Mouse (Mus musculus) hindbrain, embryonic 10.5 days (tissue): ENCODE results near the gene Pcbp3. TPM values are rescaled to one million over a fixed set of nuclear protein-coding genes. Genes with fewer than 3 reads are reported as not detected.

Experiments used
- DNase-seq: peaks from one replicate; pipeline ENCODE4 v3.0.0-alpha.2; 2017; ENCODE audit warnings: low spot score
- H3K27ac ChIP-seq: fragments of 300-500 bp; sonication (generic); 2 replicates; pipeline ENCODE4 v1.5.1; 2016; ENCODE audit warnings: mild to moderate bottlenecking, moderate library complexity
- H3K27me3 ChIP-seq: fragments of 300-500 bp; sonication (generic); 2 replicates; pipeline ENCODE4 v1.6.1; 2016; ENCODE audit warnings: mild to moderate bottlenecking; ENCODE audit not compliant: poor library complexity, insufficient read depth, severe bottlenecking
- H3K36me3 ChIP-seq: fragments of 300-500 bp; sonication (generic); 2 replicates; pipeline ENCODE4 v1.6.1; 2016; ENCODE audit warnings: mild to moderate bottlenecking, moderate library complexity
- H3K4me1 ChIP-seq: fragments of 300-500 bp; sonication (generic); replicated peaks from 2 replicates; pipeline ENCODE4 v1.6.1; 2016; ENCODE audit warnings: mild to moderate bottlenecking
- H3K4me3 ChIP-seq: fragments of 300-500 bp; sonication (generic); 2 replicates; pipeline ENCODE4 v1.5.1; 2016; ENCODE audit warnings: mild to moderate bottlenecking, moderate library complexity
- H3K9me3 ChIP-seq: fragments of 300-500 bp; sonication (generic); 2 replicates; pipeline ENCODE4 v1.6.1; 2016; ENCODE audit warnings: mild to moderate bottlenecking, moderate library complexity
- WGBS: fragments of 180-500 bp; shearing (Covaris S2); methylation state at CpG from one replicate; pipeline ENCODE4 v1.1.7; 2016; 5-methylcytosine and 5-hydroxymethylcytosine counted together
- polyA plus RNA-seq: library from polyadenylated mRNA; unstranded; fragments of >200 nt; fragmentation: Nextera tagmentation; extraction: Ambion mirVana; gene quantifications from 2 replicates; pipeline ENCODE4 v1.2.1, GENCODE M21; 2016

Pcbp3 gene
- polyA plus RNA-seq, 1 experiment from 2014 or later: 94.7 TPM

- H3K9me3 ChIP-seq: no peaks in the 10 kb centered on the region
- WGBS: 89% methylated on average over 4 of the region's 4 CpGs
Observed at GRCm38 (mm10) chr10:76717631-76718030, 244.1 kb downstream of the Pcbp3 start.

GRCm38 (mm10) chr10:76717026-76717425 is 244.7 kb downstream of the Pcbp3 start:
- Histone ChIP-seq H3K36me3 (peaks cover 5% of the 10 kb centered on the region; the same call in 1 of the 2 replicates), H3K4me1 (0 out of 2 replicates have a peak, but pooled peaks cover 6% of the 10 kb centered on the region), H3K27me3 (no peaks in the 10 kb centered on the region), H3K9me3 (no peaks in the 10 kb centered on the region), H3K4me3 (no peak overlapping the region), H3K27ac (no peak overlapping the region)
- 89% methylated on average over 7 of the region's 7 CpGs for WGBS
- DNase-seq: no peak

More at GRCm38 (mm10) chr10:76717631-76718030, 244.1 kb downstream of the Pcbp3 start:
- 0 out of 2 replicates have a peak, but pooled peaks cover 4% of the 10 kb centered on the region for H3K4me1 ChIP-seq
- no peak overlapping the region for H3K4me3 ChIP-seq
- H3K36me3 ChIP-seq: peaks cover 7% of the 10 kb centered on the region; the same call in 1 of the 2 replicates
- no peak overlapping the region for H3K27ac ChIP-seq
- DNase-seq: no peak
- no peaks in the 10 kb centered on the region for H3K27me3 ChIP-seq

- Histone ChIP-seq H3K4me3 (no peak overlapping the region), H3K9me3 (no peaks in the 10 kb centered on the region), H3K36me3 (peaks cover 13% of the 10 kb centered on the region; the same call in 1 of the 2 replicates), H3K4me1 (0 out of 2 replicates have a peak, but pooled peaks cover 6% of the 10 kb centered on the region), H3K27me3 (no peaks in the 10 kb centered on the region), H3K27ac (no peak overlapping the region)
- DNase-seq: no peak
- WGBS: 89% methylated on average over 7 of the region's 7 CpGs
Observed at GRCm38 (mm10) chr10:76714303-76714702, 247.4 kb downstream of the Pcbp3 start.

- Histone ChIP-seq H3K4me1 (0 out of 2 replicates have a peak, but pooled peaks cover 3% of the 10 kb centered on the region), H3K27me3 (no peaks in the 10 kb centered on the region), H3K4me3 (no peak overlapping the region), H3K9me3 (no peaks in the 10 kb centered on the region), H3K27ac (no peak overlapping the region), H3K36me3 (peaks cover 13% of the 10 kb centered on the region; the same call in 1 of the 2 replicates)
- no peak for DNase-seq
- WGBS: 82% methylated on average over 3 of the region's 3 CpGs
Observed at GRCm38 (mm10) chr10:76712500-76712899, 249.2 kb downstream of the Pcbp3 start.

Other genes with a start within 250 kb of the Pcbp3 start
- gene Col6a1, start 235.7 kb downstream of the Pcbp3 start, polyA plus RNA-seq: 11.4 and 12.6 TPM in 2 replicates
- gene Slc19a1, start 70.4 kb upstream of the Pcbp3 start, polyA plus RNA-seq: 32.4 and 32.7 TPM in 2 replicates
- 147 and 167 TPM in 2 replicates for gene Col18a1, start 204.7 kb upstream of the Pcbp3 start, polyA plus RNA-seq